Mouse (Mus musculus) cortical plate, adult 2 months (tissue): Measurements from ENCODE around the gene Cdkn2aip.

Source experiments
- CTCF ChIP-seq: fragments of 200-500 bp; IDR thresholded peaks from 2 replicates; pipeline ENCODE4 v1.5.1; 2011; ENCODE audit warnings: mild to moderate bottlenecking, control low read depth, low read length; ENCODE audit not compliant: insufficient read depth; ENCODE audit errors: extremely low read depth
- POLR2A ChIP-seq: fragments of 200-500 bp; IDR thresholded peaks from 2 replicates; pipeline ENCODE4 v1.6.1; 2011; ENCODE audit warnings: mild to moderate bottlenecking, low read length, control low read depth; ENCODE audit not compliant: insufficient read depth; ENCODE audit errors: extremely low read depth

- no peak for TF ChIP-seq POLR2A
- TF ChIP-seq CTCF, result no peak
Observed at GRCm38 (mm10) chr8:47713171-47713663, 515 bp downstream of the Cdkn2aip start.
